Mouse (Mus musculus): Measurements from ENCODE around the gene Ppp1r13b. TPM values are rescaled to one million over a fixed set of nuclear protein-coding genes. Genes with fewer than 3 reads are reported as not detected.

Ppp1r13b gene
- polyA plus RNA-seq, 1 experiment from 2014 or later, result 17.9 TPM

DNA sequence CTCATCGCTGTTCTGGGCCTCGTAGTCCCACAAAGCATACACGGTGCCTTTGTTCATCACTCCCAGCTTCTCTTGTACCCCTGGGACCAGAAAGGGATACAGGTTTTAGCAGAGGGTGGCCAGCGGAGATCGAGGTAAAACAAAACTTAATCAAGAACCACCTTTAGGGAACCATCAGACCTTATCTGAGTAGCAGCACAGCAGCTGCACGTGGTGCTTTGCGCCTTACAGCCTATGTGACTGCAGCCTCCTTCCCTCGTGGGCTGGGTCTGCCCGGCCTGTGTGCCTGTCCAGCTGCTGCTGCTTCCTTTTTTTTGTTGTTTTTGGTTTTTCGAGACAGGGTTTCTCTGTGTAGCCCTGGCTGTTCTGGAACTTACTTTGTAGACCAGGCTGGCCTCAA, 77.5 kb downstream of the Ppp1r13b start:
- Histone ChIP-seq H3K4me1 (ENCODE audit: control insufficient read depth, insufficient read depth, low read depth, low read length) (no peaks in the 10 kb centered on the region), H3K27me3 (replicated peaks; ENCODE audit: control insufficient read depth, insufficient read depth, low read length) (no peaks in the 10 kb centered on the region), H3K4me2 (ENCODE audit: low read length) (no peak overlapping the region), H3K9me3 (ENCODE audit: control insufficient read depth, low read length) (no peaks in the 10 kb centered on the region), H3K36me3 (ENCODE audit: control insufficient read depth, insufficient read depth, low read length) (peaks cover 64% of the 10 kb centered on the region), H3K9ac (ENCODE audit: low read depth, low read length) (no peak overlapping the region), H3K4me3 (ENCODE audit: low read length) (no peak overlapping the region), H3K27ac (ENCODE audit: low read depth, low read length) (no peak overlapping the region)
- WGBS, result 78% methylated on average over 10 of the region's 10 CpGs
- ATAC-seq, result no peak

DNA sequence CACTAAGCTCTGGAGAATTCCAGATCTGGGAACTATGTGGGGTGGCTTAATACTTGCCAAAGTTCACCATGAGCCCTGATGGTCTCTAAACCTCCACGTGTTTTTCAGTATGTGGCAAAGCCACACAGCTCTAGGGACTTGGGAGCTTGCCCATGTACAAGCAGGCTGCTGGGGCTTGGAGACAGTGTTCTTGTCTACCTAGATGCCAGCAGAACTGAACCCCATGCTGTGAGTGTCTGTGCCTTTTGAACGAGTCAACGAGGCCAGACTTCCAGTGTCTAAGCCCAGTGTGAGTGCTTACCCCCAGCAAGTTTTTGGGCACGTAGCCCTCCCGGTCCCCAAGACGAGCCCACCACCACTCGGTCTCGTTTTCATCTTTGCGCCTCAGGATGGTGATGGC, 78.0 kb downstream of the Ppp1r13b start:
- H3K27ac ChIP-seq (ENCODE audit: low read depth, low read length), result 0 out of 2 replicates have a peak overlapping the region, but pooled peaks have one; percentile 14
- no peak; the same call in 1 of the 2 replicates for ATAC-seq
- no peak overlapping the region for H3K4me3 ChIP-seq (ENCODE audit: low read length)

DNA sequence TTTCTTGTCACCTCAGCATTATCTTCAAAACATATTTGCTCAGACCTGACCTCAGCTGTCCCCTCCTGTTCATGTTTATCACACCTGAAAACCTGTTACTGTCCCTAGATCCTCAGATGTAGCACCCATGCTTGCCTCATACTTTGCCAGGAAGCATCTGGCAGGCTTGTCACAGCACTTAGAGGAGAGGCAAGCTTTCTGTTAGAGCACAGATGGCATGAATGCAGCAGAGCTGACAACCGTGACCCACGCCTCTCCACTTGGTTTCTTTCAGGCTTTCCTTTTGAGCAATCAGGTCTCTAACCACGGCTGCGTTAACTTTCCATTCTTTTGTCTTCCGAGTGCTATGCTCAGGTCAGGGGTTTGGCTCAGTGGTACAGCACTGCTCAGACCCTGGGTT, 78.5 kb downstream of the Ppp1r13b start:
- 42% methylated on average over 5 of the region's 5 CpGs for WGBS
- Histone ChIP-seq H3K4me3 (ENCODE audit: low read length) (no peak overlapping the region), H3K9me3 (ENCODE audit: control insufficient read depth, low read length) (no peaks in the 10 kb centered on the region), H3K27me3 (replicated peaks; ENCODE audit: control insufficient read depth, insufficient read depth, low read length) (no peaks in the 10 kb centered on the region), H3K9ac (ENCODE audit: low read depth, low read length) (no peak overlapping the region), H3K4me2 (ENCODE audit: low read length) (no peak overlapping the region), H3K27ac (ENCODE audit: low read depth, low read length) (0 out of 2 replicates have a peak overlapping the region, but pooled peaks have one; percentile 14), H3K4me1 (ENCODE audit: control insufficient read depth, insufficient read depth, low read depth, low read length) (no peaks in the 10 kb centered on the region), H3K36me3 (ENCODE audit: control insufficient read depth, insufficient read depth, low read length) (peaks cover 65% of the 10 kb centered on the region)
- ATAC-seq, result peak; percentile 24; the same call in 1 of the 2 replicates

More for the DNA sequence above, 78.0 kb downstream of the Ppp1r13b start:
- no peak overlapping the region for H3K4me2 ChIP-seq (ENCODE audit: low read length)
- H3K9me3 ChIP-seq (ENCODE audit: control insufficient read depth, low read length), result no peaks in the 10 kb centered on the region
- 77% methylated on average over 9 of the region's 9 CpGs for WGBS
- no peaks in the 10 kb centered on the region for H3K4me1 ChIP-seq (ENCODE audit: control insufficient read depth, insufficient read depth, low read depth, low read length)
- H3K27me3 ChIP-seq (replicated peaks; ENCODE audit: control insufficient read depth, insufficient read depth, low read length), result no peaks in the 10 kb centered on the region
- no peak overlapping the region for H3K9ac ChIP-seq (ENCODE audit: low read depth, low read length)
- peaks cover 65% of the 10 kb centered on the region for H3K36me3 ChIP-seq (ENCODE audit: control insufficient read depth, insufficient read depth, low read length)

DNA sequence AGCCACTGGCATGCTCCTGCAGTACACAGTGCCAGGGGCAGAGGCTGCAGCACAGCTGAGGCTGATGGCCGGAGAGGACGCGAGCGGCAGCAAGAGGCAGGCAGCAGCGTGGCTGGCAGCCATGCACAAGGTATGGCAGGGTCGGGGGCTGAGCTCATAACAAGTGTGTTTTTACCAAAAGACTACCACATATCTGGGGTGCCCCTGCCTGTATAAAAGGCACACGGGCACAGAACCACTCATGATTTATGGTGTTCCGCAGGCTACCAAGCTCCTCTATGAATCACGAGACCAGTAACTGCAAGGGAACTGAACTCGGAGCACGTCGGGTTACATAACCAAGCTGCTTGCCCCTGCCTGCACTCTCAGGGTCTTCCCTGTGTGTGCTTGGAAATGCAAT, 80.4 kb downstream of the Ppp1r13b start:
- 88% methylated on average over 12 of the region's 12 CpGs for WGBS
- Histone ChIP-seq H3K27ac (ENCODE audit: low read depth, low read length) (no peak overlapping the region), H3K4me3 (ENCODE audit: low read length) (no peak overlapping the region), H3K27me3 (replicated peaks; ENCODE audit: control insufficient read depth, insufficient read depth, low read length) (no peaks in the 10 kb centered on the region), H3K9ac (ENCODE audit: low read depth, low read length) (no peak overlapping the region), H3K9me3 (ENCODE audit: control insufficient read depth, low read length) (no peaks in the 10 kb centered on the region), H3K36me3 (ENCODE audit: control insufficient read depth, insufficient read depth, low read length) (peaks cover 51% of the 10 kb centered on the region), H3K4me2 (ENCODE audit: low read length) (no peak overlapping the region), H3K4me1 (ENCODE audit: control insufficient read depth, insufficient read depth, low read depth, low read length) (no peaks in the 10 kb centered on the region)
- ATAC-seq, result no peak

DNA sequence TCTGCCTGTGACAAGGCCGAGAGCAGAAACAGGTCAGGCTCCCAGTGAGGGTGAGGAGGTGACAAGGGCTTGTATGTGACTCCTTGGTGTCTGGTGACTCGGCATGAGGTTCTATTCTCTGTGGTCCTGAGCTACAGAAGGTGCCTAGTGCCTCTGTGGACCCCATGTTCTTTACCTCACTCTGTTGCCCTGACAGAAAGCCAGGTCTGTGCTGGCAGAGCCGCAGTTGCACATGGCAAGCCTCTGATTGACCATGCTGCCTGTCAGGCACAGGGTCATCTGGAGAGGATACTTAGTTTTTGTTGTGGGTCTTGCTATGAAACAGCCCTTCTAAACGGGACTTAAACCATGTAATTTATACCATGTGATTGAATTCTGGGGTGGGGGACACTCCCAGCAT, 86.0 kb downstream of the Ppp1r13b start:
- no peak overlapping the region for H3K4me2 ChIP-seq (ENCODE audit: low read length)
- no peak for ATAC-seq
- peaks cover 12% of the 10 kb centered on the region for H3K36me3 ChIP-seq (ENCODE audit: control insufficient read depth, insufficient read depth, low read length)
- H3K9ac ChIP-seq (ENCODE audit: low read depth, low read length), result no peak overlapping the region
- H3K4me3 ChIP-seq (ENCODE audit: low read length), result no peak overlapping the region
- 61% methylated on average over 4 of the region's 4 CpGs for WGBS
- H3K9me3 ChIP-seq (ENCODE audit: control insufficient read depth, low read length), result no peaks in the 10 kb centered on the region
- H3K27me3 ChIP-seq (replicated peaks; ENCODE audit: control insufficient read depth, insufficient read depth, low read length), result no peaks in the 10 kb centered on the region
- no peaks in the 10 kb centered on the region; the same call in 1 of the 2 replicates for H3K4me1 ChIP-seq (ENCODE audit: control insufficient read depth, insufficient read depth, low read depth, low read length)
- no peak overlapping the region for H3K27ac ChIP-seq (ENCODE audit: low read depth, low read length)

DNA sequence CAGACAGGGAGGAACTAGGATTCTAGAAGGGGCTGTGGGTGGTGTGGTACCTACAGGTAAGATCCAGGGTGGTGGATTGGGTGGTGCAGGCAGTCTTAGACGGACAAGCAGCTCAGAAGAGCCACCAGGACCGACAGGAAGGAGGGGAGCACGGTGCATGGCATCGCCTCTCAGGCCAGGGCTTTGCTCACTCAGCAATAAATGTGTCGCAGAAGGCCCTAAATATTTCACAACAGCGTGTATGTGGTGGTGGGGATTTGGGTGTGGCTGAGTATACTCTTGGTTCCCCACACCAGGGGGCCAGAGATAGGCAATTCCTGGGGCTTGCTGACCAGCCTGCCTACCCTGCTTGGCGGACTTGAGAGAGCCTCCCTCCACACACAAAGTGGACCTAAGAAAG, 87.2 kb downstream of the Ppp1r13b start:
- Histone ChIP-seq H3K27me3 (replicated peaks; ENCODE audit: control insufficient read depth, insufficient read depth, low read length) (no peaks in the 10 kb centered on the region), H3K36me3 (ENCODE audit: control insufficient read depth, insufficient read depth, low read length) (peaks cover 8% of the 10 kb centered on the region), H3K27ac (ENCODE audit: low read depth, low read length) (no peak overlapping the region), H3K9ac (ENCODE audit: low read depth, low read length) (no peak overlapping the region), H3K4me3 (ENCODE audit: low read length) (no peak overlapping the region), H3K4me1 (ENCODE audit: control insufficient read depth, insufficient read depth, low read depth, low read length) (peaks cover 6% of the 10 kb centered on the region), H3K4me2 (ENCODE audit: low read length) (no peak overlapping the region), H3K9me3 (ENCODE audit: control insufficient read depth, low read length) (no peaks in the 10 kb centered on the region)
- WGBS, result 93% methylated on average over 7 of the region's 7 CpGs
- ATAC-seq, result no peak

DNA sequence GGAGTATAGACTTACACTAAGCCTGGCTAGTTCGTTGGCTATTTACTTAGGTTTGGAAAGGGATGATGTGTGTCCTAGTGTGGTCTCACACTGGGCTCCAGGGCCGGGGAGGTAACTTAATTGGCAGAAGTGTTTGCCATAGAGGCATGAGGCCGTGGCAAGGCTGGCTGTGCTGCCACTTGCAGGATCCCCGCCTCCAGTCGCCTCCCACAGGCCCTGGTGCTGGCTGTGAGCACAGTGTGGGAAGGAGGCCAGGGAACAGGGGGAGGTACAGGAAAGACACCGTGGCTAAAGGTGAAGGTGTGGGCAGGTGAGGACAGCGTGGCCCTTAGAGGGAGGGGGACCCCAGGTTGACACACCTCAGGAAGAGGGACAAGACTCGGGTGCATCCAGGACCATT, 88.0 kb downstream of the Ppp1r13b start:
- Histone ChIP-seq H3K9me3 (ENCODE audit: control insufficient read depth, low read length) (no peaks in the 10 kb centered on the region), H3K27ac (ENCODE audit: low read depth, low read length) (no peak overlapping the region), H3K27me3 (replicated peaks; ENCODE audit: control insufficient read depth, insufficient read depth, low read length) (no peaks in the 10 kb centered on the region), H3K9ac (ENCODE audit: low read depth, low read length) (no peak overlapping the region; the same call in 1 of the 2 replicates), H3K4me2 (ENCODE audit: low read length) (no peak overlapping the region), H3K4me3 (ENCODE audit: low read length) (no peak overlapping the region), H3K36me3 (ENCODE audit: control insufficient read depth, insufficient read depth, low read length) (peaks cover 4% of the 10 kb centered on the region; the same call in 1 of the 2 replicates), H3K4me1 (ENCODE audit: control insufficient read depth, insufficient read depth, low read depth, low read length) (peaks cover 10% of the 10 kb centered on the region)
- no peak for ATAC-seq
- 77% methylated on average over 8 of the region's 8 CpGs for WGBS

DNA sequence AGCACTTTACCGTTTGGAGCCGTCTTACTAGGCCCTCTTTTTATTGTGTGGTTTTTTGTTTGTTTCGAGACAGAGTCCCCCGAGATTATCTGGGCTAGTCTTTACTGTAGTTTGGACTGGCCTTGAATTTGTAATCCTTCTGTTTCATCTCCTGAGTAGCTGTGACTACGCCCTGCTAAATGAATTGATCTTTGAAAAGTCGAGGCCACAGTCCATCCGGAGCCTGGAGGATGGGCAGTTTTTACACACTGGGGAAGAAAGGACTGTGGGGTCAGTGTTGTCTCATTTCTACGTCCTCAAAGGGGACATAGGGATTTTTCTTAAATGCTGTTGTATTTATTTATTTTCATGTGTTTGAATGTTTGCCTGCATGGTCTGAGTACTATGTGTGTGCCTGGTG, 89.9 kb downstream of the Ppp1r13b start:
- Histone ChIP-seq H3K4me2 (ENCODE audit: low read length) (no peak overlapping the region), H3K4me3 (ENCODE audit: low read length) (no peak overlapping the region), H3K27me3 (replicated peaks; ENCODE audit: control insufficient read depth, insufficient read depth, low read length) (no peaks in the 10 kb centered on the region), H3K9me3 (ENCODE audit: control insufficient read depth, low read length) (no peaks in the 10 kb centered on the region), H3K4me1 (ENCODE audit: control insufficient read depth, insufficient read depth, low read depth, low read length) (peaks cover 20% of the 10 kb centered on the region), H3K9ac (ENCODE audit: low read depth, low read length) (no peak overlapping the region), H3K27ac (ENCODE audit: low read depth, low read length) (no peak overlapping the region), H3K36me3 (ENCODE audit: control insufficient read depth, insufficient read depth, low read length) (no peaks in the 10 kb centered on the region)
- no peak for ATAC-seq
- WGBS, result 87% methylated on average over 8 of the region's 8 CpGs

DNA sequence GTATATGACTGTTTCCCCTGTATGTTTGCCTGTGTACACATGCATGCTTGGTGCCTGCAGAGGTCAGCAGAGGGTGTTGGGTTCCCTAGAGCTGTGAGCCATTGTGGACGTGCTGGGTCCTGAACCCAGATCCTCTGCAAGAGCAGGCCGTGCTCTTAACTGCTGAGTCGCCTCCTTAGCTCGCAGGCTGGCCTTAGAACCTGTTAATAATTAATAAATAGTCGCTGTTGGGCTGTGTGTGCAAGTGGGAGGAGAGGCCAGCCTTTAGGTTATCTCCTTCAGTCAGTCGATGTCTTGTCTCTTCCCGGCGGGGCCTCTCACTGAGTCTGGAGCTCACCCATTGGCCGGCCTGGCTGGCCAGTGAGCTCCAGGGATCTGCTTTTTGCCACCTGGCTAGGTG, 90.9 kb downstream of the Ppp1r13b start:
- Histone ChIP-seq H3K4me3 (ENCODE audit: low read length) (no peak overlapping the region), H3K4me1 (ENCODE audit: control insufficient read depth, insufficient read depth, low read depth, low read length) (peaks cover 22% of the 10 kb centered on the region), H3K9ac (ENCODE audit: low read depth, low read length) (no peak overlapping the region), H3K9me3 (ENCODE audit: control insufficient read depth, low read length) (no peaks in the 10 kb centered on the region), H3K4me2 (ENCODE audit: low read length) (no peak overlapping the region), H3K27me3 (replicated peaks; ENCODE audit: control insufficient read depth, insufficient read depth, low read length) (no peaks in the 10 kb centered on the region), H3K36me3 (ENCODE audit: control insufficient read depth, insufficient read depth, low read length) (no peaks in the 10 kb centered on the region), H3K27ac (ENCODE audit: low read depth, low read length) (no peak overlapping the region)
- 61% methylated on average over 9 of the region's 9 CpGs for WGBS
- ATAC-seq, result no peak

DNA sequence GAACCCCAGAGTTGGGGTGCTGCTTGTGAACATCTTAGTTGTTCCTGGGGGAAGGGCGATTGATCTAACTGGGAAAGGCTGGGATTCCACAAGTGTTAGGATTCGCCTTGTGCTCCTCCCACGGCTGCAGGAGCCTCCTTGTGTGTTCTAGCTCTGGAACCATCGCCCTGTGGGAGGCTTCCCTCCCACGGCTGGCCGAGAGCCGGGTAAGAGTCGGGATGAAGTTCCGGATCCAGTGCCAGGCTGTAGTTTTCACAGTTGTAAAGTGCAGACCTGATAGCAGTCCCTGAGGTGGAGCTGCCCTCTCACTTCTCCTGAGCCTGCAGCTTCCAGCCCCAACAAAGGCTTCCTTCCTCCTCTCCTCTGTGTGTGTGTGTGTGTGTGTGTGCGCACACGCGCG, 91.4 kb downstream of the Ppp1r13b start:
- 51% methylated on average over 13 of the region's 13 CpGs for WGBS

More for the DNA sequence above, 91.4 kb downstream of the Ppp1r13b start:
- H3K27ac ChIP-seq (ENCODE audit: low read depth, low read length), result no peak overlapping the region
- peak overlapping the region; percentile 22 for H3K4me2 ChIP-seq (ENCODE audit: low read length)
- no peak overlapping the region for H3K4me3 ChIP-seq (ENCODE audit: low read length)
- no peaks in the 10 kb centered on the region for H3K9me3 ChIP-seq (ENCODE audit: control insufficient read depth, low read length)
- no peak for ATAC-seq
- no peak overlapping the region for H3K9ac ChIP-seq (ENCODE audit: low read depth, low read length)
- H3K27me3 ChIP-seq (replicated peaks; ENCODE audit: control insufficient read depth, insufficient read depth, low read length), result no peaks in the 10 kb centered on the region
- no peaks in the 10 kb centered on the region for H3K36me3 ChIP-seq (ENCODE audit: control insufficient read depth, insufficient read depth, low read length)
- H3K4me1 ChIP-seq (ENCODE audit: control insufficient read depth, insufficient read depth, low read depth, low read length), result peaks cover 22% of the 10 kb centered on the region

All from hindbrain, embryonic 16.5 days (tissue).